Mouse (Mus musculus) lung, postnatal 0 days (tissue): ENCODE results near the gene Gm36245.

Experiments used
- CTCF ChIP-seq: IDR thresholded peaks from 2 replicates; pipeline ENCODE4 v1.5.1; 2016; ENCODE audit warnings: antibody characterized with exemption, mild to moderate bottlenecking
- EP300 ChIP-seq: IDR thresholded peaks from 2 replicates; pipeline ENCODE4 v1.6.1; 2016; ENCODE audit warnings: antibody characterized with exemption, mild to moderate bottlenecking, control low read depth

DNA sequence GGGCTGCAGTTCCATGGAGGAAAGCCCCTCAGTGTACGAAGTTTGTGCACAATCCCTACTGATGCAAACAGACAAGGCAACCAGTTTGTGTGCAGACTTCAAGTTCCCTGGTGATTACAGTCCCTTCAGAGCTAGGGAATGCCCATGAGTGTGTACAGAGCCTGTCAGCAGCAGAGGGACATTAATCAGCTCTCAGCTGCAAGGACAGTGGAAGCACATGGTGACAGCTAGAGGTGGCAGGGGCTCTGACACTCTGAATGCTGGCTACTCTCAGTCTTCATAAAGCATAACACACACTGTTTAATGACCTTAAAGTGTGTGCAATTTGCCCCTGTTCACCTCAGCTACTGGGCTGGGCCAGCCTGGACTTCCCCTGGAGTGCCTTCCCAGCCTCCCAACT lies 5.5 kb upstream of the Gm36245 start:
- TF ChIP-seq CTCF (no peak), EP300 (no peak)
